Mouse (Mus musculus): ENCODE measurements around the gene Rbm19. TPM values are rescaled to one million over a fixed set of nuclear protein-coding genes. Genes with fewer than 3 reads are reported as not detected.

Gene Rbm19
- total RNA-seq, 2 experiments from 2014 or later = 16.8 to 18.5 TPM

DNA sequence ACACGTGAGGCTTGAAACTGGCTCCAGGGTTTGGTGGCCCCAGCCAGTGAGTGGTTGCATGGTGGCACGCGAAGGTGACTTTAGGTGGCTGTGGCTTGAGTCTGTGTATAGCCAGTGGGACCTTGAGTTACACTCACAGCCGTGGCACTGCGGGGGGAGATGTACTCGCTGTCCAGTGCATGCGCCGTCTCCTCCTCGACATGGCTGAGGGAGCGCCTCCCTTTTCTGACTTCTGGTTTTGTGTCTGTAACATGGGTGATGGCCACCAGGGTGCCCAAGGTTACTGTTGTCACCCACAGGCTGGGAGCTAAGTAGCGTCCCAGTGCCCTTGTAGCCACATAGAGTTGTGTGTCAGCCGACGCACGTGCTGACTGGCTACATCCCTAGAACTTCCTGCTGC is 19.1 kb downstream of the Rbm19 start:
- DNase-seq = no peak

DNA sequence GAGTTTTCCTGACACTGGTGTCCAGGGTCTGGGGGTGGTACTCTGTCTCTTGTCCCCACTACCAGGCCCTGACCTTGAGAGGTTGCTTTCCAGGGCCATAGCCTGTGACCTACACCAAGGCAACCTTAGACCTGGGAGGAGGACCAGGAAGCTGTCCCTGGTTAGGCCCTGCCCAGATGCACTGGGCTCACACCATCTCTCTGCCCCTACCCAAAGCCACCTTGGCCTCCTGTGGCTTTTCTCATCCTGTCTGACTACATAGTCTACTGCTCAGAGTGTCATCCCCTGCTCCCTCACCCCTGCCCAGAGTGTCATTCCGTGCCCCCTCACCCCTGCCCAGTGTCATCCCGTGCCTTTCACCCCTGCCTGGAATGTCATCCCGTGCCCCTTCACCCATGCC is 19.6 kb downstream of the Rbm19 start:
- DNase-seq = no peak

DNA sequence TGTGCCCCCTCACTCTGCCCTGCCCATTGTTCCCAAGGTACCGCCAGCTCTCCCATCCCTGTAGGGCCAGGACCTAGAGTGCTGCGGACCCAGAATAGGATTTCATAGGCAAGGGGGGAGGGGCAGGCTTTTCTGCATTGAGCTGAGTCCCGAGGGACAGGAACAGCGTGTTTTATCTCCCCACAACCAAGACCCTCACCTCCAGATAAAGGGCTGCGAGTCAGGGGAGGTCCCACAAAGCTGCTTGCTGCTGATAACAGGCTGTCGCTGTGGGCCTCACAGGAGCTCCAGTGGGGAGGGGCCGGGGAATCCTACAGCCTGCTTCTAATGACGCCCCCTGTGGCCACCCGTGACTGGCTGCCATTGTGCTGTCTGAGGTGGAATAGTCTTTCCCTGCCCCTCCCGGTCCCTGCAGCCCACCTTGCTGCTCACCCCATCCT is 20.0 kb downstream of the Rbm19 start:
- no peak for DNase-seq

DNA sequence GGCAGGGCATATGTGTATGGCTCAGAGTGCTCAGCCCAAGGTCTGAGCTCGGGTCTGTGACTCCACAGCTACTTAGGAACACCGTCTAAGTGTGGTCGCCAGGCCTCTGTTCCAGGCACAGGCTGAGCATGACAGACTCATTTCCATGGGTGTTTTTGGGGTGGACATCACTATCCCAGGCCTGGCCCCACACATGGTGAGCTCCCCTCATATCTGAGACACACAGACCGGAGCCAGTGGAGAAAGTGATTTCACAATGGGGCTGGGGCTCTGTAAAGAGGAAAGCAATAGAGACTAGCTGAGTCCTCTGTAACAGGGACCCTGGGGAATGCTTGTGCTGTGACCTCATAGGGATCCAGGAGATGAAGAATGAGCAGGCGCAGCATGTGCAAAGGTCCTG is 20.8 kb downstream of the Rbm19 start:
- no peak for DNase-seq

DNA sequence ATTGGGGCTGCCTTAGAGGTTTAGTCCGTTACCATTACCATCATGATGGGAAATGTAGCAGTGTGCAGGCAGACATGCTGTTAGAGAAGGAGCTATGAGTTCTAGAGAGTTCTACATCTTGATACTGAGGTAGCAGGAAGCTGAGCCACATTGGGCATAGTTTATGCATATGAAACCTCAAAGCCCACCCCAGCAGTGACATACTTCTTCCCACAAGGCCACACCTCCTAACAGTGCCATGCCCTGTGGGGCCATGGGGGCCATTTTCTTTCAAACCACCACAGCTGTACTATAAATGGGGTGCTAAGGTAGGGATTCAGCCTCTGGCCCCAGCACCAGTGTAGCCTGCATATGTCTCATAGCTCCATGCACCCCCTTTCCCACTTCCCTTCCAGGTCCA is 21.6 kb downstream of the Rbm19 start:
- no peak for DNase-seq

DNA sequence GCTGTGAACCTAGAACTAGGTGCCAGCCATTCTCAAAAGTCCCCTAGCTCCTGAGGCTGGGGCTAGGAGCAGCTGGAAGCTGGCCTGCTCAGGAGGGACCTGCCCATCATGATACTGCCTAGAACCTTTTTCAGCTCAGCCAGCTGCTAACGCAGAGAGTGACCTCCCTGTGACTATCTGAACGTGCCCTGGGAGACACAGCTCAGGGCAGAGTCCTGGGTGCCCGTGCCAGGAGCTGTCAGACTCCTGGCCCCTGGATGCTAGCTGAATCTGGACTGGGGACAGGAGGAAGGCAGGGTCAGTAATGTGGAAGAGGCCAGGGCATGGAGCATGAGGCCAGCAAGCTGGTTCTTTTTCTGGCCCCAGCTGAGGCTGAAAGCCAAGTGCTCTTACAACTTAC is 22.1 kb downstream of the Rbm19 start:
- DNase-seq = peak; percentile 65

DNA sequence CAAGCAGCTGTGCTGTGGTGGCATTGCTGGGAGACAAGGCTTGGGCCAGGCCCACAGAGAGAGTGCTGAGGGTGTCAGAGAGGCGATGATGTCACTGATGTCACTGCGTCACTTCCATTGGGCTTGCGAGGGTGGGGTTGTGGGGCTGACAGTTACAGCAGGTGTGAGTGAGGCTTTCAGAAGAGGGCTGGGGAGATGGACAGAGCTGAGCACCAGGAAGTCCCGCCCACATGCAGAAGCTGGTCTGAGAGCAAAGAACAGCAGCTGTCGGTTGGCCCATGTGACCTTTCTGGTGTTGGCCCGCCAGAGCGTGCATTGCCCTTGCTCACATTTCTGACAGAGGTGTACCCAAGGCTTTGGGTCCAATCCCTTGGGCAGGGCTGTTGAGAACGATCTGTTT is 23.0 kb downstream of the Rbm19 start:
- DNase-seq = peak; percentile 64

DNA sequence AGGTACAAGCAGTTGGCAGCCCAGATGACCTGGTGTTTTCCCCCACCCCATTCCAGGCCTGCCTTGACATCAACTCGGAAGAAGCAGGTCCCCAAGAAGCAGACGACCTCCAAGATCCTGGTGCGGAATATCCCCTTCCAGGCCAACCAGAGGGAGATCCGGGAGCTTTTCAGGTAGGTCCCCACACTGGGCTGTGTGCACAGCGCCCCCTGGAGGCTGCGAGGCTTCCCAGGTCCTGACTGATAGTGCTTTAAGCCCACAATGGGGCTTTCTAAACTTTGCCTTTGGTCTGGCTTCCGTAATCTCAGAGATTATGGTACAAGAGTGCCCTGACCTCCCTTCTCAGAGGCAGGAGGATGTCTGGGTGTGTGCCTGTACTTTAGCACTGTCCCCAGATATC is 27.7 kb downstream of the Rbm19 start:
- no peak for DNase-seq

DNA sequence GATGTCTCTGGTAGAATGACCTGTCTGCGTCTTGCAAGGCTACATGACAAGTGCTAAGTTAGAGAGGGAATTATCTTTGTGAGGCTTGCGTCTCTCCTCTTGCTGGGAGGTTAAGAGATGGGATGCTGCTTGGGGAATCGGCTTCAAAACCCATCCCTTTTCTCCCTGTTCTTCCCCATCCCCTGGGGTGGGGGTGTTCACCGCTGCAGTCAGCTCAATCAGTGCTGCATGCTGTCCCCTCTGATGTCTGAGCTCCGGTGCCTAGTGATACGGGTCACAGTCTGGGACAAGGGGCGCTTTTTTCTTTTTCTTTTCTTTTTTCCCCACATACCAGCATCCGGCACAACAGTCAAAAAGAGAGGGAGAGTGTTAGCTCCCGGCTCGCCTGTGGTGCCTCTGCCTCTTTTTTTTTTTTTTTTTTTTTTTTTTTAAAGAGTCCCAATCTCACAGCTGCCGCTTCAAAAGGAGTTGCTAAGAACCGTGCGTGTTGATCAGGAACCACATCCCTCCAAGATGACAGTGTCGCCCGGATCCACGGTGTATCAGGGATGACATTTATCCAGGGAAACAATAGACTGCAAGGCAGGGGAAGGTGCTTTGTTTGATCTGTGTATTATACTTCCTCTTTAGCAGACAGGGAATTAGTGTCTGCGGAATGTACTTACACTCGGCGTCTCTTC is 29.2 kb downstream of the Rbm19 start:
- no peak for DNase-seq

DNA sequence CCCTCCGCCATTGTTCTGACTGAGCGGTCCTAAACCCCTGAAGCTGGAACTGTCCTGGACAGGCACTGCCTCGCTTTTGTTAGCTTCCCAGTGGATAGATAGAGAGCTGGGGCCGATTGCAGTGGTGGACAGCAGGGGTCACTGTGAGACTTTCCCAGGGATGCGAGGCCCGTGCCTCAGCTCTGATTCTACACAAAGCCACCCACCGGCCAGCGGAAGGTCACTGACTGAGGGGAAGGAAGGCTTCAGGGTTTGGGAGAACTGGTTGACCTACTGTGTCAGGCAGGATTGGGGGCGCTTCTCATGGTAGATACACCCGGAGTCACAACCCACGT is 29.8 kb downstream of the Rbm19 start:
- no peak for DNase-seq

DNA sequence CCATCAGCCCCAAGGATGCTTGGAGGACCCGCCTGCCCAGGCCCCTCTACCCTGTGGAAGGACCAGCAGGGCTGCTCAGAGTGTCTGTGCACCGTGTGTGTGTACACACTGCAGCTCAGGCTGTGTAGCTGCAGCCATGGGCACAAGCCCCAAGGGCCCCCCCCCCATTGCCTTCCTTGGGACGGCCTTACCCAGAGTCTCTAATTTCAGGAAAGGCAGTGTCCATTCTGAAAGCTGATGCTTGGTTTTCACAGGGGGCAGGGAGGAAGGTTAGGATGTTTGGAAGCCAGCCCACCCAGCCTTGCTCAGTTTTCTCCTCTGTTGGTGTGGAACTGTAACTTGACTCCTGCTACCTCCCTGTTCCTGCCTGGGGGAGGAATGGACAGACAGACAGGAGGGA is 30.6 kb downstream of the Rbm19 start:
- no peak for DNase-seq

DNA sequence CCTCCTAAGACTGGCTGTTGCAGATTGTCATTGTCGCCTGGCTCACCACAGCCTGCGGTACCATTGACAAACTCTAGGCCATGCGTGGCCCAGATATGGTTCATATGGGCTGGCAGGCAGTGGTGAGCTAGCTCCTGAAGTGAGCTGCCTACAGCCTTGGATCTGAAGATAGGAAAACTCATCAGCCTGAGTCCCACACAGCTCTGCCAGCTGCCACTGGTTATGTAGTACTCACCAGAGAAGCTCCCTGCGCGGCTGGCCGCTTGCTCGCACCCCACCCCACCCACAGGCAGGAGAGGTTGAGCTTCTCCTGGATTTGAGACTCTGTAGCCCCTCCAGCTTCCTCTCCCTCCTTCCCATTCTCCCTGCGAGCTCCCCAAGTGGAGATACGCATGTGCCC is 32.0 kb downstream of the Rbm19 start:
- no peak for DNase-seq

DNA sequence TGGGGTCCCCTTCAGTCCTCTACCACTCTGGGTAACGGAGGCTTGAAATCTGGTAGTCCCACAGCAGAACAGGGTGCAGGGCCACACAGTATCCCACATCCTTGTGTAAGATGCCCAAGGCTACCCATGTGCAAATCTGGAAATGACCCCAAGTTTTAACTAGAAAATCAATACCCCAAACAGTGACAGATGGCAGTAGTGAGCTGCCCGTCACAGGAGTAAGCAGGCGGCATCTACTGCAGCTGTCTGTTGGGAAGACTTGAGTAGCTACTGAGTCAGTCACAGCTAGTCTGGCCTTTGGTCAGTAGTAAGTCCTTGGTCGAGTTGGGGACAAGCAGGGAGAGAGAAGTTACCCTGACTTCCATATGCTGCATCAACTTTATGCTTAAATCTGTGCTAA is 34.9 kb downstream of the Rbm19 start:
- DNase-seq = no peak

DNA sequence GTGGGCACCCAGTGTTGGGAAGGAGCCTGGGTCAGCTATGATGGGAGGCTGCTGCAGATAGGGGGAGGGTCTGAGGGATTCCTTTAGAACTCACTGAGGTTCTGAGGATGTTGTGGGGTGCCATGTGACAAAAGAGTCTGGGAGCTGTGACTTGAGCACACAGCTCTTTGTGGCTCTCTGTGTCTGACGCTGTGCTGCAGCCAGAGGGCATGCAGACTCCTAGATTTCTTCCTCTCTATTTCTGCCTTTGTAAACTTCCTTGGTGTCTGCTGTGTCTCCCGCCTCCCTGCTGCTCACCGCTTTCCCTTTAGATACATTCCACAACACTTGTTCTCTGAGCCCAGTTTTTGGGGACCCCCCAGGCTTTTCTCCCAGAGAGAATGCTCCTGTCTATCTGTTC is 36.9 kb downstream of the Rbm19 start:
- no peak for DNase-seq

DNA sequence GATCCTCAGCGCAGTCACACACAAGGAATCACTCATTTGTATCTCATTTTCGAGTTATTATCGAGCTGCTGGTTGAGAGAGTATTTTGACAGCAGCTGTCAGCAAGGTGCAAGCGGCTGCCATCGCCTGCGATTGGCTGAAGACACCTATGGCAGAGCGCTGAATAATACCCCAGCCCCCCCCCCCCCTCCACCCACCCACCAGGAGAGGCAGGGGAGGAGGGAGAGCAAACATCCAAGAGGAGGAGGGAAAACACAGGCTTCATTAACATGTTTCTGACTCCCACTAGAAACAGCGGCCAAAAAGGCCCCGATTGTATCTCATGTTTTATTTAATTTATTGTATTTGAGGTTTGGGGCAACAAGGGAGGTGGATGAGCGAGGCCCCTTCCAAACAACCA is 39.4 kb downstream of the Rbm19 start:
- no peak for DNase-seq

DNA sequence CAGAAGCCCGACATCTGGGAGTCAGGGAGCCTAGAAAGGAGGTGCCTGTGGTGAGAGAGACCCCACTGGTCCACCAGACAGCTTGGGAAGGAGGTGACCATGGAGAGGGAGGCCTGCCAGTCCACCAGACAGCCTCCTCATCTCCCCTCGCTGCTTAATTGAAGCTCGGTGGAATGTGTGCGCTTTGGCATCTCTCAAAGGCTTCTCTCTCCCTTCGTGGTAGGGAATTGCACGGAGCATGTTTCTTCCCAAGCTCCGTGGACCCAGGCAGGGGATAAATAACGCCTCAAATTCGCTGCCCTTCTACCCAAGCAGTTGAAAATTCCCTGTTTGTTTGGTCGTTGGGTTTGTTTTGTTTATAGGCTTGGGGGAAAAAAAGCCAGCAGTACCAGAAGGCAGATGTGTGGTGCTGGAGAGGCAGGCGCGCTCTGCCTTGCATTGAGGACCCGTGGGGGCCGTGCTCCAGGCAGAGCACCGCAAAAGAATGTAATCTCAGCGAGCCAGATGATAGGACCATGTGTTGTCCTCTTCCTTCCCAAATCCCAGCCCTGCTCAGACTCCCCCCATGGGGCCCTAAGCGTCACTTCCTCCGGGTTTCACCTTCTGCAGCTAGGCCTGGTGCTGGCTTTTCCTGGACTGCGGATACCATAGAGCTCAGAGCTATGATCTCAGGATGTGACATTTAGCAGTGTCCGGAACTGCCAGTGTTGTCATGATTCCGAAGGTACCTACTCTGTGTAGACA is 40.1 kb downstream of the Rbm19 start:
- DNase-seq = peak; percentile 48

DNA sequence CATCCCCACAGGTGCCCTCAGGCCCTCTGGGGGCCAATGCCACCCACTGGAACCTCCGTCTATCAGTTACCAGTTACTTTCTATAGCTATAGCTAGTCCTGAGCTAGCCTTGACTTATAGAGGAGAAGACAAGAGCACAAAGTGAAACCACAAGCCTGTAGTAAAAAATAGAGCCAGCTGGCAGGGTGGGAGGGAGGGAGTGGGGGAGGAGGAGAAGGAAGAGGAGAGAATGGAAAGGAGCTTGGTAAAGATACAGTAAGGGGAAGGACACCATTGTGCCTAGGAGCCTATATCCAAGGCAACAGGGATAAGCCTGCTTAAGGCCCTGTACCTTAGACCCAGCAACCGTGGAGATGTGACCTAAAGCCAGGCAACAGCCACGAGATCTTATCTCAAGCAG is 40.9 kb downstream of the Rbm19 start:
- no peak for DNase-seq

DNA sequence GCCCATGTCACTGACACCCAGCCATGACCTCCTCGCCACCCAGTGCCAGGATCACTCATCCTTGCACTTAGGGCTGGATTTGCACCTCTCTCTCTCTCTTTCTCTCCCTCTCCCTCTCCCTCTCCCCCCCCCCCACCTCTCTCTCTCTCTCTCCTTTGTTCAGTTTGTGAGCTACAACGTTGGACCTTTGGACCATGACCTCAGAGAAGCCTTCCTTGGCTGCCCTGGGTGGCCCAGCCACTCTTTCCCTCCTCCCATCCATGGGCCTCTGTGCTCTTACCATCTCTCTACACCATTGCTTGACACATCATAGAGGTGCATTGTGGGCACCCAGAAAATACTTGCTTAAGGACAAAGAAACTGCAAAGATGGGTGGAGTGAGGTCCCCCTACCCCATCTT is 42.2 kb downstream of the Rbm19 start:
- no peak for DNase-seq

DNA sequence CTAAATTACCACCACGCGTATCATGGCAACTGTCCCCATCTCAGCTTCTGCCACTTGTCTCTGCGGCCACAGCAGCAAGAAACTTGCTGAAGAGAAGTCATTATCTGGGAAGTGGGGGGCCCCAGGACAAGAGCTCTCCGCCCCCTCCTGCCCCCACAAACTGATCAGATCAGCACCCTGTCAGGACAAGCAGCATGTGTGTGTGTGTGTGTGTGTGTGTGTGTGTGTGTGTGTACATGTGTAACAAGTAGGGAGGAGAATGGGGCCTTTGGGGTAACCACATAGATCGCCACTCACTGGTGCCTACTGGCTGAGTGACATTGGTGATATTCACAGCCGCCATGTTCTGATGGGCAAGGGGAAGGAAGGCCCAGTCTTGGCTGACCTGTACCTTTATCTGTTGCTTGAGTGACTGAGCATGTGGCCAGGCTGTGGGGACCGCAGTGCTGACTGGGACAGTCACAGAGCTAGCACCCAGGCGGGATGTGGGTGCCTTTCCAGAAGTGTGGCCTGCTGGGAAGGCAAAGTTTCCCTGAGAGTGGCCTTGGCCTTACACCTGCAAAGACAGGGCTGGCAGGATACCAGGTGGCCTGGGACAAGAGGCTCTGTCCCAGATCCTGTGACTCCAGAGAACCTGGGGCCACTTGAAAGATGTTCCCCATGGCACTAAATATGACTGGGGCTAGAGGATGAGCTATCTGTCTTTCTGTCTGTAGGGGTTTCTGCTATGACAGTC is 44.8 kb downstream of the Rbm19 start:
- no peak for DNase-seq

DNA sequence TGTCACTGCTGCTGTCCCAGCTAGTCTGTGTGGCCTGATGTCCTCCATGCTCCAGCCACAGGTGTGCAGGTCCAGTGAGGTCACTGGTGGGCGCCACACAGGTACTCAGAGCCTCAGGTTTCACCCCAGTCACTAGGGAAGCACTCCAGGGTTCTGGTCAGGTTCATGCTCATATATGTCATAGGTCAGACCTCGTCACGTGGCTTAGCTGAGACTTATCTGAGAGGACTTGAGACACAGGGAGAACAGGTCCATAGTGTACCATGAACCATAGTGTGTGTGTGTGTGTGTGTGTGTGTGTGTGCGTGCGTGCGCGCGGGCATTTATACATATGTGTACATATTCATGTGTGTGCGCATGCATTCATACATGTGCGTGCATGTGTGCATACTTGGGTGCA is 46.4 kb downstream of the Rbm19 start:
- no peak for DNase-seq

DNA sequence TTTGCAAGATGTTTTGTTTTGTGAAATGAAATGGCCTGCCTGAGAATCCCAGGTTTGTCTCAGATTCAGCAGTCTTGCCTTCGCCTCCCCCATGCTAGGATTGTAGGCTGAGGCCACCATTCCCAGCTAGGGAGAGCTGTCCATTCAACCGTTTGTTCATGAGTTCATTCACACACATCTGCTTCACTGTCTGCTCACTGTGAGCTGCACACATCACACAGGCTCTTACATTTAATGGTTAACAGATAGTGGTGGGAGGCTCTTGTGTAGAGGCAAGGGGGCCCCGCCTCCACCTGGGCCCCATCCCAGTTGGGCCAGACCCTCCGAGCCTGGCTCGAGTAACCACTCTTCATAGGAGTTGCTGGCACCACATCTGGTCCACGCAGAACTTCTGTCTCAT is 47.2 kb downstream of the Rbm19 start:
- no peak for DNase-seq

DNA sequence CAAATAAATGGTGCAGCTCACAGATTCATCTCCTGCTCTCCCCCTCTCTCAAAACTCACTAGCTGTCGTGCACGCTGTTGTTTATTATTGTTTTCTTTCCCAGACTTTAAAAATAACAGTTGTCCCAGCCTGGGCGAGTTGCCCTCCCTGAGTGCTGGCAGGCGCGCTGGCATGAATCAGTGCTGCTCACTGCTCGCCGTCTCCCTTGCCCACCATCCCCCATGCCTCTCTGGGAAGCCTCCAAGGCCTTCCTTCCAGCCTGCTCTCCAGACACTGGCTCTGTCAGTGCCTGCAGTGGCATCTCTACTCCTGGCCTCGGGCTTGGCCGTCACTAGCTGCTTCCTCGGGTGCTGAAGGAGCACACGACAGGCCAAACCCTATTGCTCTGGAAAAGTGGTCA is 48.2 kb downstream of the Rbm19 start:
- peak; percentile 85 for DNase-seq

DNA sequence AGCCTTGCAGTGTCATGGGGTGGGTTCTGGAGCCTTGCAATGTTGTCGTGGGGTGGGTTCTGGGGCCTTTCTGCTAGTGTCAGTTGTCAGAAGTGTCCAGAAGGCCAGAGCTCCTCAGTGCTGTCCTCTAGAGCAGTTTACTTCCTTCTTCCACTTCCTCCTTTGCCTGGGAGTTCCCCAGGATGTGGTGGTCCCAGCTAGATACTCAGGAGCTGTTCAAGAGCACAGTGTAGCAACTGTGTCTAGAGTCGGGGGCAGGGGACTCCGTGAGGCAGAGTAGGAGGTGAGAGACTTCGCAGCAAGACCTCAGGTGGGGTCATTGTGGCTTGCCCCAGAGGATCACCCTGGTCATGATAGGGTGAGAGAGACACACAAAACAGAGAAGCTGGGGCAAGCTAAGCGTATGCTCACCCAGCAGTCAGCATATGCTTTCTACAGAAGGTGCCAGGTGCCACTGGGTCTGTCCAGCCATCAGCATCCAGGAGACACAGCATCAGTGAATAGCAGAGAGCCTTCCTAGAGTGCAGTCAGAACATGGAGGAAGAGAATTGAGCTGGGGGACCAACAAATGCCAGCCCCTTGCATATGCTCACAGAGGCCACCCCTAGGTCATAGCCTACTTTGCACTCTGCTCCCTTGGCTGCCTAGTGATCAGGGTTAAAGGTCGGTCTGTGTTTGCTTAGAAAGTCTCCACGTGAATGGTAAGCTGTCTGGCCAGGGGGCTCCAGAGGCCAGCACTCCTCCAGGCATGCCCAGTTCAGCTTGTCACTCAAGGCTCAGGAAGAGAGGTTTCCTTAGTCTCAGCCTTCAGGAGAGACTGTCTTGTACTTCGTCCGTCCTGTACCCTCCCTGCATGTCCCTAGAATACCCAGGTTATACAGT is 49.0 kb downstream of the Rbm19 start:
- DNase-seq = no peak
